Mouse (Mus musculus) yolk sac, embryonic 10.5 days (tissue): Measurements from ENCODE around the gene Dync2h1.
"Not testable (repeated sequence)": the region's sequence is repeated elsewhere in the genome, so short reads cannot be mapped to it uniquely, and the experiment has no call there.

Source experiments
- DNase-seq: peaks from one replicate; pipeline ENCODE4 v3.0.0-alpha.2; 2017; ENCODE audit warnings: low spot score

The Dync2h1 gene

DNA sequence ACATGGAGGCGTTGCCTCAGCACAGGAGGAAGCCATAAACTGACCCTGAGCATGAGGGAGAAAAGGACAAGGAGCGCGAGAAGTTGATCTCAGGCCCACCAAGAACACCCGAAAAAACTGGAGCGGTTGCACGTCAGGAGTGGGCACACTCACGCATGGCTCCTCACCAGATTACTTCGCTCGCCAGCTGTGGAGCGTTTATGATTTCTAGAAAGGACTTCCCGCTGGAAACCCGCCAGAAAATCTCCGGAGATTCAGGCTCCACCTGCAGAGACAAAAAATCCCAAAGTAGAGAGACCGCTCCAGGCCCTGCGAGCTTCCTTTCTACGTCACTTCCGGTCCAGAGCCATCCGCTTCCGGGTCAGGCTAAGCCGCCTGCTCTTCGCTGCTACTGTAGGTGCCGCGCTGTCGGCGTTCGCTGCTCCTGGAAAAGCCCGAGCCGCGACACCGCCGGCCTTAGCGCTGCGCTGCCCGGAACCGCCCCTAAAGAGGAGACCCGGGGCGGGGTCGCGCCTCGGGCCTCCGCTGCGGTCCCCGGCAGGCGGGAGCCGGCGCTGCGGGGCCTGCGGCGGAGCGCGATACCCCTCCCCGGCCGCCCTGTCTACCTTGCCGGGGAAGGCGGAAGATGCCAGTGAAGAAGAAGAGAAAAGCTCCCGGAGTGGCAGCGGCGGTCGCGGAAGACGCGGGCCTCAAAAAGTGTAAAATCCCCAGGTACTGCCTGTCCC, at the start of gene Dync2h1, which contains the start of gene Dcun1d5:
TSS of gene Dync2h1 (minus strand) at position 275 of the 725 bp plus-strand sequence.
TSS of gene Dcun1d5 (plus strand) at position 349 of the 725 bp plus-strand sequence.
- DNase-seq, result peak; percentile 92

DNA sequence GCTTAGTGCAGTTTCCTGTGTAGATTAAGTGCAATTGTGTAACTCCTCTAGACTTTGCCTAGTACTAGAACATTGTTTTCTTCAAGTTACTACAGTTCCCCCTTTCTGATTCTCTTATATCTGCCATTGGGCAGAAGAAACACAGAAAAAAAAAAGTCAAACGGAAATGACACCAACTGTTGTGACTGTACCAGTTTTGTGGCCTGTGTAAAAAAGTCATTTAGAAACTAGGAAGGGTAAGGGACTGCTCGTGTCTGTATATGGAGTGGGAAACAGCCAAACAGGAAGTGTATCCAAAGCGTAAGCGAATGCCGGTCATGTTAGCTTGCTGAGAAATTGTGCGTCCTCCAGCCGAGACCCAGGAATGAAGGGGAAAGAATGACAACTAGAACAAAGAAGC, 37.2 kb upstream of the Dync2h1 start:
- DNase-seq, result no peak

DNA sequence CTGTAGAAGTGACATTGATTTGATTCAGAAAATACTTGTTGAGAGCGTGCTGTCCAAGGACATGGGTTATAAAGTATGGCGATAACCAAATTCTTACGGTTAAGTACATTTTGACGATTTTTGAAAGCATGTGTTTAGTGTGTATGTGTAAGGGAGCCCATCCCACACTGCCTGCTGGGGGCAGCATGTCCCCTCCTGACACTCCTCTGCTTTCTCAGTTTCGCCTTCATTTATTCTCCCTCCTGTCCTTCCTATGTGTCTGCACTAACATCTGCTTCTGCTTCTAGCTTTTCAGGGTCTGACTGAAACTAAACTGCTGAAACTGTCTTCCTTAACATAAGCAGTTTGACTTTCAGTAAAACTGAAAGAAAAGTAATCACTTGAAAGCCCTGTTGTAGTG, 36.8 kb upstream of the Dync2h1 start:
- DNase-seq, result no peak

DNA sequence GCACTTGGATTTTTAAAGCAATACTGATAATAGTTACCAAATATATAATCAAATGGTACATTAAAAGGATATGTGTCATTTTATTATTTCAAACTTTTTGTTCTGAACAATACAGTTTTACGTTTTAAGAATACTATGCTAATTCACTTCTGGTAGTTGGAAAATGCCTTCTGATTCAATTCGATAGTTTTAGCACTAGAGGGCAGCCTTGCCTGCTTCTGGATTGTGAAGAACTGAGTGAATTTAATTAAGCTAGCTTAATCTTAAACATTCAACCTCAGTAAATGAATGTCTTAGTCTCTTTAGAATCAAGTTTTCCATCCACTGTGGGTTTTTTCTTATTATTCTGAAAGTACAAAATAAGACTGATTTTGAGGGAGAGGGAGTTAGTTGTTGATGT, 32.0 kb upstream of the Dync2h1 start:
- DNase-seq, result no peak

DNA sequence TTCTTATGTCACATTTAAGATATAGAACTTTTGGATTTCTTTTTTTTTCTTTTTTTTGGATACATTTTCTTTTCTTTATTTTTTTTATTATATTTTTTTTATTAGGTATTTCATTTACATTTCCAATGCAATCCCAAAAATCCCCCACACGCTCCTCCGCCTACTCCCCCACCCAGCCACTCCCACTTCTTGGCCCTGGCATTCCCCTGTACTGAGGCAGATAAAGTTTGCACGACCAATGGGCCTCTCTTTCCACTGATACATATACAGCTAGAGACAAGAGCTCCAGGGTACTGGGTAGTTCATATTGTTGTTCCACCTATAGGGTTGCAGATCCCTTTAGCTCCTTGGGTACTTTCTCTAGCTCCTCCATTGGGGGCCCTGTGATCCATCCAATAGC, 6.4 kb upstream of the Dync2h1 start:
- not testable (repeated sequence) for DNase-seq

DNA sequence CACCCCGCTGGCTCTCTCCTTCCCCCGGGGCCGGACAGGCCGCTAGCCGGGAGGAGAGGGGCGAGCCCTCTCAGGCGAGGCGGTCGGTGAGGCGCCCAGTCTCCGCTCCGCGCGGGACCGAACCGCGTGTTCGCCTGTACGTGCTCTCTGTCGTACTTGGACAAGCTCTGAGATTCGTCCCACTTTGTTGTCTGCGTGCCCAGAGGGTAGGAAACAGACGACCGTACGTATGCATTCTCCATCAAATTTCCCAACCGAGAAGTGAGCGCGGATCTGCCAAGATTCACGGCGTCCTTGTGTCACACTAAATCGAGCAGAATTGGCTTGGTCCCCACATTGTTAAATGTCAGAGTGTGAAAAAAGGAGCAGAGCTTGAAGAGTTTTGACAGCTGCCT, 648 bp upstream of the Dync2h1 start:
- DNase-seq, result no peak

DNA sequence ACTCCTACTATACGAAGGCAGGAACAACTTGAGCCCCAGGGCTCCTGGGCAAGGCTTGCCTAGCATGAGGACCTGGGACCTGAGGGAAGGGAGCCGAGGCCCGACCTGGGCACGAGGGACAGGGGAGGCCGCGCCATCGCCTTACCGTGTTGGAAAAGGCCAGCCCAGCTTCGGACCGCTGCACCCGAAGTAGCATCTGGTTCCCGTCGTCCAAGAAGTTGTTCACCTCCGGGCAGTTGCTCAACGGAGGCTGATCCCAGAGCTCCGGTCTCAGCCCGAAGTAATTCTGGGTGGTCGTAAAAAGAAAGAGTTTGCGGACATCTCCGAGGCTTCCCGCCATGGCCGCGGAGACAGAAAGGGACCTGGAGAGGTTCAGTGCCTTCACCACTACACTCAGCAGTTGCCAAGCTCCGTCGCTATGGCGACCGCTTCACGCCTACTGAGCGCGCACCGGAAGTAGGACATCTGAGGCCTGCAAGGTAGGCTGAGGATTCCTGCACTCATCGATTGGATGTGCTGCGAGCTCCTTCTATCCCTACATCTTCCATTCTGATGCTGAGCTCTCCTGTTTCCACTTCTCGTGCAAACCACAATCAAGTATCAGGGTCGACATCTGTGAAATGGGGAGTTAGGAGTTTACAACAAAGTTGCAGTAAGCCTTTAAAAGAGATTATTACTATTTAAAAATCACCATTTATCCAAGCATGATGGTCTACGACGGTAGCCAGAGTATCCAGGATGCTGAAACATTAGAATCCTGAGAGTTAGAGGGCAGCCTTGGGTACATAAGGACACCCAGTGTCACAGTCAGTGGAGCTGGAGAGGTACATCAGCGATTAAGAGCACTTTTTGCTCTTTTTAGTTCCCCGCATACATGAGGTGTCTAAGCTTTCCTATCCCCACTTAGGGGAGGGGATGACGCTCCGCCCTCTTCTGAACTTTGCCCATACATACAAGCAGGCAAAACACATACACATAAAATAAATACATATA, 7.3 kb downstream of the Dync2h1 start:
- peak; percentile 82 for DNase-seq

DNA sequence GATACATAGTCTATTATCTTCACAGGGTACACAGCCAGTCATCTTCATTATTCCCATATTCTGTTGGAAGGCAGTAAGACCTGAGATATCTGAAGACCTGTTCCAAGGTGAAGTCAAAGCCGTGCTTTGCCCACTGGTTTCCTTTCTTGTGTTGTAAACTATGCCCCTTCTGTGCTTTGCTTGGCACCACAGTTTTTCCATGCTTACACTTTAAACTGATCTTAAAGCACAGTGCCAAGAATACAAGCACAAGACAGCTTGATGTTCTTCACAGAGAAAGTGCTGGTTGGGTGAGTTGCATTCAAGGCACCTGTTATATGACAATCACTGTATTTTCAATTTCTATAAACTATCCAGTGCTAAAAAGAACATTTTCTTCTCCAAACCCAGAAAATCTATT, 10.5 kb downstream of the Dync2h1 start:
- DNase-seq, result no peak

DNA sequence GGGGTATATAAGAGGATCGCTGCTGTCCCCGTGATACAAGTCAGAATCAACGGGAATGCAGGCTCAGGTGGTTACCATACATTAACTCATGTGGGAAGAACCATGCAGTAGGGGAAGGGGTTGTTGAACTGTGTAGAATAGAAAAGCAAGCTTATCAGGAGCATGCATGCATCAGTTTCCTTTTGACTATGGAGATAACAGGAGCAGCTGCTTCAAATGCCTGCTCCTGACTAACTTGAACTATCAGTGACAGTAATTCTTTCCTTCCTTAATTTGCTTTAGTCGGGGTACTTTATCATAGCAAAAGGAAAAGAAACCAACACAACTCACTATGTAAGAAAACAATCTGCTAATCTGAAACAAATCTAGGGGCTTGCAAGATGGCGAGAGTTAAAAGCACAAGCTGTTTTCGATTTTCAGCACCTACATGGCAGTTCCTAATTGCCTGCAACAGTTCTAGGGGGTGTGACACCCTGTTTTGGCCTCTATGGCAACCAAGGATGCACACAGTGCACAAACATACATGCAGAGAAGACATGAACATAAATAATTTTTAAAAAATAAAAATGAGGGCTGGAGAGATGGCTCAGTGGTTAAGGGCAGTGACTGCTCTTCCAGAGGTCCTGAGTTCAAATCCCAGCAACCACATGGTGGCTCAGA, 16.8 kb downstream of the Dync2h1 start:
- DNase-seq, result no peak

DNA sequence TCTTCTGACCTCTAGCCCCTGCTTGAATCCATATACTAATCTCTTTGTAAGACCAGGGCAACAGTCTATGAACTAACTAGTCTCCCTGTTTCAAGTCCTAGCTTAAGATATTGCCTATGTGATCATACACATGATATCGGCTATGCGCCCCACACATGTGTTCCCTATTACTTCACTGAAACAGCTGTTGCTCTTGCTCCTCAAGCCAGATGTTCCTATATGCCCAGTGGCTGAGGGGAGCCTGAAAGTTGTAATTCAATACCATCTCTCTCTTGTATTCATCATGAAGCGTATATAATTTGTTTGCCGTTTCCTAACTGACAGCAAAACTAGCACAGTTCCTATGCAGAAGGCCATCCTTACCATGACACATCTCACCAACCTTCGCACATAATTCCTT, 23.6 kb downstream of the Dync2h1 start:
- no peak for DNase-seq

DNA sequence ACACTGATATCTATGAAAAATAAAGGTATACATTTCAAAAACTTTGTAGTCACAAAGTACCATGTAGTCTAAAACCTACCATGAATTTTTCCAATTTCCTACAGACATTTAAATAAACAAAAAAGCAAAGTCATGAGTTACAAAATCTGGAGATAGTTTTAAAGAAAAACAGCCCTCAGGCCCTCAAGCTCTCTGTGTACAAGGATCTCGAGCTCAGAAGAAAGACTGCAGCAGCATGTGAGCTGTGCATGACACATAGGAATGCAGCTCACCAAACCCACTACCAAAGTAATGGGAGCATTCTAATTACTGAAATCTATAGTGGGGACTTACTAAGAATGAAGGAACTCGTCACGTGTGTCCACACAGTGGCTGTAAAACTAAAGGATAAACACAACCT, 24.5 kb downstream of the Dync2h1 start:
- DNase-seq, result no peak

DNA sequence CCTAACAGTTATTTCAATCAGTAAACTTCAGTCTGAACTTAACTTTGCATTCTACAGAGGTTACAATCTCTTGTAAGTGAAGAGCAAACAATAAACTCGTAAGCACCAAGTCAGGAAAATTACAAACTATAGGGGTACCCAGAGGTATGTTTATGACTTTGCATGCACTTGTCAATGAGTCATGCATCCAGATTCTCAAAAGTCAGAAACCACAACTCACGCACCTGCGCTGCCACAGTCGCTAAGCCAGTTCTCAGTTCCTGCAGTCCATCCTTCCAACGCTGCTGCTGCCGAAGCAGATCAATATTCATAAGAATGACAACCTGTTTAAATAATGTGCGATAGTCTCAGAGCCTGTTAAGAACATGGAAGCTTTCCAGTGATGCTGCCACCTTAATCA, 25.6 kb downstream of the Dync2h1 start:
- DNase-seq, result no peak

DNA sequence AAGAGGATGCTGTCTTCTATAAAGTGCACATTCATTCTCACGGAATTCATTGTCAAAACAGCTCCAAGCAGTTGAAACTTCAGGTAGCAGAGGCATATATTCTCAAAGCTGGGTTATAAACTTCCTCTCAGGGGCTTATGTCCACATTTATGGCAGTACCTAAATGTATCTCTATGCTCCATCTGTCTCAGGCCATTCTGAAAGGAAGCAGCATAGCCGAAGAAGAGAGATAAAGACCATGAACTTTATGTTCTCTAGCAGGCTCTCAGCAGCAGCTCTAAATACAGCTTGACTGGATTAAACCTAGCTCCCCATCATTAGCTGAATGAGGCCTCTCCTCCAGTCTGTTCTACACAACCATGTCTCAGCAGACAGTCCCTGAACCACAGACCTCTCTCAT, 29.9 kb downstream of the Dync2h1 start:
- no peak for DNase-seq

DNA sequence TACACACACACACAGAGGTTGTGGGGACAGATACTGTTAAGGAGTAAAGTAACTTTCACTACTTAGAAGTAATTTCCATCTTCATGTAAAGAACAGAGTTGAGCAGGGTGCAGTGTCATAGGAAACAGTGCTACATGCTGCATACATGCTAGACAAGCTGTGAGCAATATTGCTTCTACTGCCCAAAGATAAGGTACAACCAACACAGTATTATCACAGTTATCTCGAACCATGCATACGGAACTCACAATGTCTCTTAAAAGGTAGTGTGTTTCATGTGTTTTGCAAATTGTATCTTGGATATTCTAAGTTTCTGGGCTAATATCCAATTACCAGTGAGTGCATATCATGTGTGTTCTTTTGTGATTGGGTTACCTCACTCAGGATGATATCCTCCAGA, 61.4 kb downstream of the Dync2h1 start:
- DNase-seq, result no peak

DNA sequence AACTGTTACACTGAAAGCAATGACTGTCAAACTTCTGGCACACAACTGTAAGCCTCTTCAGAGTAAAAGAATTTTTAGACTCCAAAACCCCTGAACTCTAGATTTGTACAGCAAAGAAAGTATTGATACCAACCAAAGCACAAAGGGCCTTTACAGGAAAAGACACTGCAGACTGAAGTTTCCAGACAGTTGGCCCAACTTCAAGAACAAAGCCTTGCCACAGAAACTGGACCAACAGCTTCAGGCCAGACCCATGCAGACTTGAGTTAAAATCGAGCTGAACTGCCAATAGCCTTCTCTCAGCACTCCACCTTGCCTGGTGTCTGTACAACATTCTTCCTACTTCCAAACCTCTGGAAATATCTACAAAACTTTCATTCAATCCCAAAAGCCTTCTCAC, 74.1 kb downstream of the Dync2h1 start:
- no peak for DNase-seq

DNA sequence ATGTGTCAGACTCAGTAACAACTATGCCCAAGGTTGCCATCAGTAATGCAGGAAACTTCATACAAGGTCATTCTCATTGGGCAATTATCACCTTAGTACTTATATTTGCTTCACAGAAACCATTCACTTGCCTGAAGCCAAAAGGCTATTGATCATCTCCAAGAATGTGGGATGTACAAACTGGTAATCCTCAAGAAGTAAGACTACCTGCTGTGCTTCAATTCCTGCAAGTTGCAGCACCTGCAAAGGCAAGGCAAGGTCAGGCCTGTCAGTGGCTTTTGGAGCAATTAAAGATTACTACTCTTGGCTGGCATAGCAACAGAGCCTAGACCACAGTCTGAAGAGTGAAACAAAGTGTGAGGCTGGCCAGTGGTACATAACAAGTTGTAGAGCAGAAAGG, 82.9 kb downstream of the Dync2h1 start:
- DNase-seq, result no peak

DNA sequence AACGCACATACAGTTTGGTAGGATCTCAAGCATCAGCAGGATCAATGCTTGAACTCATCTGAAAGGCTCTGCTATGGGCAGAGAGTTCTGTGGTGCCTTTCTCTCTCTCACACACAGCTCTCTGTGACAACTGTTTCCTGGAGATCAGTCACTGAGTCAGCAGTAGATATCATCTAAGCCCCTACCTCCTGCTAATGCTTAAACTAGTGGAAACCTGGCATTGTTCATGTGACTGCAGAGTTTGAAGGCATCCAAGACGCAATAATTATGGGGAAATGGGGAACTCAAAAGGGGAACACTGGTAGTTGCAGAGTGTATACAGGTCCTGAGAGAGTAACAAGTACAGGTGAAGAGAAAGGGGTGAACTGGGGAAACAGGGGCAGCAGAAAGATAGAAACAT, 109.6 kb downstream of the Dync2h1 start:
- no peak for DNase-seq

DNA sequence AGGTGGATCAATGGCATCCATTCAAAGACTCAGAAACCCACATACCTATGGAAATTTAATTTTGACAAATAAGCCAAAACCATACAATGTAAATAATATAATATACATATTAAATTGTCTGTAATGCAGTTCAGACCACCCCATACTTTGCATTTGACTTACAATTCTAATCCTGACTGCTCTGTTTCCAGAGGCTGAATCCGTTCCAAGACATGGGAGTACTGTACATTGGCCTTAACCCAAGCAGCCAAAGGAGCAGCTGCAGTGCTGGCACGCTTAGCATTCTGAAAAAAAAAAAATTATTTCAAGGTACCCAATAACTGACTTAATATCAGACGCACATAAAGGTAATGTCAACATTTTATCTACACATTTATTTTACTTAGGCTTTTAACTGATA, 113.4 kb downstream of the Dync2h1 start:
- DNase-seq, result no peak

DNA sequence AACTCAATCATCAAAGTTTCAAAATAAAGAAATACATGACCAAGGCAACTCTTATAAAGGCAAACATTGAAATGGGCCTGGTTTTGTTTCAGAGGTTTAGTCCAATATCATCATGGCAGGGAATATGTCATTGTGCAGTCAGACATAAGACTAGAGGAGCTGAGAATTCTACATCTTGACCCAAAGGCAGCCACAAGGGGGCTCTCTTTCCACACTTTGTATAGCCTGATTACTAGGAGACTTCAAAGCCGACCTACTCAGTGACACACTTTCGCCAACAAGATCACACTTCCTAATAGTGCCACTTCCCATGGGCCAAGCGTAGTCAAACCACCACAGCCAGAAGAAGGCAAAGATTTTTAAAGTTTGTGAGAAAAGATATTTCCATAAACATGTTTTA, 133.7 kb downstream of the Dync2h1 start:
- no peak for DNase-seq

DNA sequence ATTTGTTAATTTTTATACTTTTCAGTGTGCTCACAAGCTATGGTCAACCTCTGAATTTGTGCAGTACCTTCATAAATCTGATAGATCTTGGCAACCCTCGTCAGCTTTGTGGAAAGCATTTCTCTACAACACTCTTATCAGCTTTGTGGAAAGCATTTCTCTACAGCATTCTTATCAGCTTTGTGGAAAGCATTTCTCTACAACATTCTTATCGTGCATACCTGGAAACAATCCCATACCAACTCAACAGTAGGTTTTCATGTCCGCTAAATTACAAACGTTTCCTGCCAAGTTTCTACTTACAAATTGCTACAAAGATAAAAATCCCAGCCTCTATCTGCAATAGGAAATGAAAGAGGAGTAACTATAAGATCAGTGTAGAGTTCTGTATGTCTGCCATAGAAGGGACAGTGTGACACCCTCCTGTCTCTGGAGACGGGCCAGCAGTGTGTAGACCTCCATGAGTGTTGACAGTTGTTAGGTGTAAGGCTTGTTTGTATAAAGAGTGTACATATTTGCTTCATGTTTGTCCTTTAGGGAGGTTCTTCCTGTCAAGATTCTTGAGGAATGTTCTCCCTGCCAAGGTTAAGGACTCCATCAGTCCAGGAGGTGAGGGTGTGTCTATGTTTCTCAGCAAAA, 141.5 kb downstream of the Dync2h1 start:
- DNase-seq, result no peak

DNA sequence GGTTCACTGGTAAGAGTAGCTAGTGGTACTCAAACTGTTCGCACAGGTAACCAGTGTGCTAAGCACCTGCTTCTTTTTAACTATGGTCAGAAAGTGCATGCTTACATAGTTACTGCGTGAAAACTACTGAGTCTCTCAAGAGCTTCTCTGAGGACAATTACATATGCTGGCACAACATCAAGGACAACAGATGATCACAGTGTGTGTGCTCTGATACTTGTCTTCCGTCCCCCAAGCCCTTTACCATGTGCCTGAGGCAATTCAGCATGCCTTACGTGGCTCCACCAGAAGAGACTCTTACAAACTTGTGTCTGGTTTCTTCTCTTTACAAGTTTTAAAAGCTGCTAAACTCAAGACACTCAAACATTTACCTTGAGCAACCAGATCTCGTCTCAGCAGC, 143.0 kb downstream of the Dync2h1 start:
- DNase-seq, result no peak

DNA sequence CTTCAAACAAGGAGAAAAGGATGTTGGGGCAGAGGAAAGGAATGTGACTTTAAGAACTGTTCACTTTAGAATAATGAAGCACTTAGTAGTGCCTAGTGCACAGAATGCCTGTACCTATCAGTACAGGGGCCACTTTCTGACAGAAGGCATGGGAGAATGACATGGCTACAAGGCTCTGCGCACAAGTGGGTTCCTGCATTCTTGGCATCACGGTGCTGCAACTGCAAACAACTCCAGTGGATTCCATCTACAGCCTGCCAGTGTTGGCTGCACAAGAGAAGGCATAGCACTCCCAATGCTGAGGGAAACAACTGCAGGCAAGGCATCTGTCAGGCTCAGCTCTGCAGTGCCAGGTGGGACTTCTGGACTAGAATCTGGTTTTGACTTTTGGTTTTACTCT, 151.7 kb downstream of the Dync2h1 start:
- DNase-seq, result no peak
